Mouse (Mus musculus) G1E (cell line): ENCODE data around the gene Ttc8.

Source experiments
- CTCF ChIP-seq: IDR thresholded peaks from 2 replicates; pipeline ENCODE4 v1.5.1; 2012; ENCODE audit warnings: low read depth, low read length, inconsistent platforms, mixed read lengths
- GATA1 ChIP-seq: IDR thresholded peaks from 2 replicates; pipeline ENCODE4 v1.6.1; 2012; ENCODE audit warnings: borderline replicate concordance, low read length, inconsistent platforms, mixed read lengths

GRCm38 (mm10) chr12:99004752-99005151 lies 84.4 kb downstream of the Ttc8 start:
- TF ChIP-seq CTCF (no peak), GATA1 (no peak)
